Mouse (Mus musculus) central nervous system, embryonic 18 days (tissue): Measurements from ENCODE around the gene Gm5930. TPM values are rescaled to one million over a fixed set of nuclear protein-coding genes. Genes with fewer than 3 reads are reported as not detected.

Experiments used
- polyA plus RNA-seq: library from polyadenylated mRNA; depleted of rRNA; stranded (reverse); fragments of >200 nt; gene quantifications from 2 replicates; pipeline ENCODE4 v1.2.3, GENCODE M21; 2012; rRNA removed

Gm5930 gene
- polyA plus RNA-seq, result not detected in 2 replicates

GRCm38 (mm10) chr14:44338484-44338883, at the start of gene Gm5930:
Gene Gm5930, minus strand, starts transcription at chr14:44338584.

GRCm38 (mm10) chr14:44365057-44365456, 26.7 kb upstream of the Gm5930 start, which contains the start of gene Gm8229:
Gene Gm8229, plus strand, starts transcription at chr14:44365357.

GRCm38 (mm10) chr14:44285280-44285679, 53.1 kb downstream of the Gm5930 start, which contains the start of gene Gm8220:
Gene Gm8220, plus strand, starts transcription at chr14:44285580.

Other genes starting within 250 kb of the Gm5930 start
- gene Ear2, start 235.9 kb downstream of the Gm5930 start, polyA plus RNA-seq, result 0.13 TPM in 1 of 2 replicates, not detected in the other
- gene Gm3327, start 214.7 kb downstream of the Gm5930 start, polyA plus RNA-seq, result not detected in 2 replicates
- gene Gm8212, start 140.9 kb downstream of the Gm5930 start, polyA plus RNA-seq, result not detected in 2 replicates
- not detected in 2 replicates for gene 4930503E14Rik, start 125.3 kb downstream of the Gm5930 start, polyA plus RNA-seq
- not detected in 2 replicates for gene Gm8220, start 53.0 kb downstream of the Gm5930 start, polyA plus RNA-seq
- gene Gm8229, start 26.8 kb upstream of the Gm5930 start, polyA plus RNA-seq, result not detected in 2 replicates
- gene Gm3371, start 72.1 kb upstream of the Gm5930 start, polyA plus RNA-seq, result not detected in 2 replicates
- not detected in 2 replicates for gene Gm8232, start 95.1 kb upstream of the Gm5930 start, polyA plus RNA-seq
- not detected in 2 replicates for gene BC061237, start 153.9 kb upstream of the Gm5930 start, polyA plus RNA-seq
- gene Gm17093, start 179.7 kb upstream of the Gm5930 start, polyA plus RNA-seq, result not detected in 2 replicates
- gene Gm8247, start 244.6 kb upstream of the Gm5930 start, polyA plus RNA-seq, result not detected in 2 replicates